Mouse (Mus musculus) small intestine, adult 2 months (tissue): ENCODE measurements at regions not wholly inside any gene's neighbourhood (a gene's known extent, or its start where the extent isn't known, plus 50 kb on each side); places are given as distances from the start of the nearest gene placed in this dataset.
A peak's percentile ranks its signal among the peaks of the same experiment; 100 is the strongest.

Experiments
- H3K27ac ChIP-seq: fragments of 200-500 bp; 2 replicates; pipeline ENCODE4 v1.5.1; 2012; ENCODE audit warnings: low read depth, low read length, control low read depth, inconsistent platforms; ENCODE audit not compliant: insufficient read depth
- H3K27me3 ChIP-seq: fragments of 200-500 bp; 2 replicates; pipeline ENCODE4 v1.6.1; 2012; ENCODE audit warnings: mild to moderate bottlenecking, moderate library complexity, low read length, inconsistent platforms; ENCODE audit not compliant: control insufficient read depth, insufficient read depth
- H3K36me3 ChIP-seq: fragments of 200-500 bp; 2 replicates; pipeline ENCODE4 v1.6.1; 2012; ENCODE audit warnings: mild to moderate bottlenecking, low read length, control low read depth, inconsistent platforms; ENCODE audit not compliant: control insufficient read depth, insufficient read depth
- H3K4me1 ChIP-seq: fragments of 200-500 bp; 2 replicates; pipeline ENCODE4 v1.6.1; 2012; ENCODE audit warnings: low read length, inconsistent platforms, mixed read lengths; ENCODE audit not compliant: control insufficient read depth, insufficient read depth, insufficient read length
- H3K4me3 ChIP-seq: fragments of 200-500 bp; 2 replicates; pipeline ENCODE4 v1.5.1; 2012; ENCODE audit warnings: low read depth, mild to moderate bottlenecking, control low read depth, inconsistent platforms, low read length, moderate library complexity
- CTCF ChIP-seq: fragments of 200-500 bp; IDR thresholded peaks from 2 replicates; pipeline ENCODE4 v1.5.1; 2012; ENCODE audit warnings: low read depth, mild to moderate bottlenecking, control low read depth, inconsistent platforms, low read length, moderate library complexity, mixed read lengths; ENCODE audit not compliant: insufficient replicate concordance, insufficient read length; ENCODE audit errors: extremely low read depth
- POLR2A ChIP-seq: fragments of 200-500 bp; IDR thresholded peaks from 2 replicates; pipeline ENCODE4 v1.6.1; 2012; ENCODE audit warnings: low read depth, mild to moderate bottlenecking, control low read depth, inconsistent platforms, low read length, moderate library complexity
- WGBS: fragments of 180-500 bp; shearing (Covaris S2); methylation state at CpG from one replicate; pipeline ENCODE4 v1.1.7; 2018; 5-methylcytosine and 5-hydroxymethylcytosine counted together

DNA sequence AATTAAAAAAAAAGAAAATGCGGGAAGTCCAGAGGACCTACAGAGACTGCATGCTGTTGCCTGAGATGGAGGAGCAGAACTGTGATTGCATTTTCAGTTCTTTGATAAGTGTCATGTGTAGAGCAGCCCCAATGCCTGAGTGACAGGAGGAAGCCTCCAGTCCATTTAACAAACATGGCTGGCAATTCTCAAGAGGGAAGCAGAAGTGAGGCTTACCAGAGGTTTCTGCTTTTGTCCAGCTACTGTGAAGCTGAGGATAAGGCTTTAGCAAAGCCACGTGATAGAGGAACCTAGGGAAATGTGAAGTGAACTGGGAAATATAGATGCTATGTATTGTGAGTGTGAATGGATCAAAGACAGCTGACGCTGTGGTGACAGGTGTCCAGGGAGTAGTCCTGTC lies 56.6 kb downstream of the Sucnr1 start:
- 91% methylated on average over 3 of the region's 3 CpGs for WGBS
- TF ChIP-seq POLR2A, result no peak
- TF ChIP-seq CTCF, result no peak
- Histone ChIP-seq H3K4me3 (no peak overlapping the region), H3K27ac (no peak overlapping the region), H3K27me3 (no peaks in the 10 kb centered on the region), H3K4me1 (no peaks in the 10 kb centered on the region), H3K36me3 (no peaks in the 10 kb centered on the region)

- Histone ChIP-seq H3K4me1 (no peaks in the 10 kb centered on the region), H3K27ac (no peak overlapping the region), H3K27me3 (no peaks in the 10 kb centered on the region), H3K4me3 (no peak overlapping the region), H3K36me3 (no peaks in the 10 kb centered on the region)
- no peak for TF ChIP-seq CTCF
- no peak for TF ChIP-seq POLR2A
- 81% methylated on average over 3 of the region's 3 CpGs for WGBS
These were observed 78.2 kb downstream of the Sucnr1 start for GRCm38 (mm10) chr3:60159865-60160264.

DNA sequence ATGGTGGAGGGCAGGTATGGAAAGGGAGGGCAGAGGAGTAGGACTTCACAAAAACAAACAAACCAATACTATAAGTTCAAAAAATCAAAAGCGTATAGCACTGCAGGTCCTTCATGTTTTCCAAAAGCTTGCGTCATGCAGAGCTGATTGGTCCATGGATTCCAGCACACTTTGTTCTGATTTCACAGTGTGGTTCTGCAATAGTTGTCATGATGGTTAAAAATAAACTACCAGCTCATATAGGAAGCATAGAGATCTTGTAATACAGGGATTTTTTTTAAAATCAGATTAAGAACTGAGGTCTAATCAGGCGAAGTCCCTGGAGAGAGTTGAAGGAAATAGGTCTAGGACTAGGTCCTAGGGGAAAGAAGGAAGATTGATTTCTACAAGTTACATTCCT lies 86.0 kb downstream of the Sucnr1 start:
- Histone ChIP-seq H3K4me1 (peaks cover 10% of the 10 kb centered on the region; the same call in 1 of the 2 replicates), H3K27ac (no peak overlapping the region), H3K4me3 (no peak overlapping the region), H3K36me3 (no peaks in the 10 kb centered on the region), H3K27me3 (no peaks in the 10 kb centered on the region)
- 38% methylated on average over 3 of the region's 3 CpGs for WGBS
- TF ChIP-seq CTCF (no peak), POLR2A (no peak)

- Histone ChIP-seq H3K4me3 (no peak overlapping the region), H3K4me1 (peaks cover 10% of the 10 kb centered on the region; the same call in 1 of the 2 replicates), H3K27me3 (no peaks in the 10 kb centered on the region), H3K27ac (peak overlapping the region; percentile 90), H3K36me3 (no peaks in the 10 kb centered on the region)
- WGBS, result 20% methylated on average over 2 of the region's 2 CpGs
- TF ChIP-seq CTCF (no peak), POLR2A (no peak)
These were observed 86.7 kb downstream of the Sucnr1 start for GRCm38 (mm10) chr3:60168135-60168926.

GRCm38 (mm10) chr3:60169606-60170005 lies 87.9 kb downstream of the Sucnr1 start:
- no peak for TF ChIP-seq POLR2A
- no peak for TF ChIP-seq CTCF

GRCm38 (mm10) chr3:60184481-60184880 lies 102.8 kb downstream of the Sucnr1 start:
- no peak overlapping the region for H3K4me3 ChIP-seq
- TF ChIP-seq CTCF, result no peak
- no peak for TF ChIP-seq POLR2A
- 89% methylated on average over 2 of the region's 2 CpGs for WGBS
- H3K27me3 ChIP-seq, result no peaks in the 10 kb centered on the region
- no peaks in the 10 kb centered on the region for H3K36me3 ChIP-seq
- no peaks in the 10 kb centered on the region for H3K4me1 ChIP-seq
- no peak overlapping the region for H3K27ac ChIP-seq

More at GRCm38 (mm10) chr3:60169606-60170005, 87.9 kb downstream of the Sucnr1 start:
- no peak overlapping the region for H3K27ac ChIP-seq
- no peaks in the 10 kb centered on the region for H3K27me3 ChIP-seq
- peaks cover 10% of the 10 kb centered on the region; the same call in 1 of the 2 replicates for H3K4me1 ChIP-seq
- H3K36me3 ChIP-seq, result no peaks in the 10 kb centered on the region
- no peak overlapping the region for H3K4me3 ChIP-seq

DNA sequence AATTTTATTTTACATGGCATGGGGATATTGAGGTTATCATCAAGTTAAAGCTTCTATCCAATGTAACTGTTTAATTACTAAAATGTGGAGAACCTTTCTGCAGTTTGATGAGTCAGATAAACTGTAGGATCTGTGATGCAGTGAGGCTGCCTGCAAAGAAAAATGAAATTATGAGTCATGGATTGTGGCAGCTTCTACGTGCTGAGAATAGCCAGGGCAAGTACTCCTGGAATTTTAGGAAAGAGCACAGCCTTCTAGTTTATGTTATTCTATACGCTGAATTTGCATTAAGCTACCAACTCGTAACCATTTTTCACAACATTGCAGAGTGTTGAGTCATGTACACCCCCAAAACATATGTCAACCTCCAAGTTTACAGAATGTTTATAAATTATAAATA lies 114.4 kb downstream of the Sucnr1 start:
- Histone ChIP-seq H3K4me3 (no peak overlapping the region), H3K36me3 (no peaks in the 10 kb centered on the region), H3K27me3 (no peaks in the 10 kb centered on the region), H3K4me1 (no peaks in the 10 kb centered on the region), H3K27ac (no peak overlapping the region)
- WGBS, result 89% methylated on average over 3 of the region's 3 CpGs
- TF ChIP-seq POLR2A (no peak), CTCF (no peak)
